Mouse (Mus musculus): ENCODE measurements at regions not wholly inside any gene's neighbourhood (a gene's known extent, or its start where the extent isn't known, plus 50 kb on each side); places are given as distances from the start of the nearest gene placed in this dataset.

DNA sequence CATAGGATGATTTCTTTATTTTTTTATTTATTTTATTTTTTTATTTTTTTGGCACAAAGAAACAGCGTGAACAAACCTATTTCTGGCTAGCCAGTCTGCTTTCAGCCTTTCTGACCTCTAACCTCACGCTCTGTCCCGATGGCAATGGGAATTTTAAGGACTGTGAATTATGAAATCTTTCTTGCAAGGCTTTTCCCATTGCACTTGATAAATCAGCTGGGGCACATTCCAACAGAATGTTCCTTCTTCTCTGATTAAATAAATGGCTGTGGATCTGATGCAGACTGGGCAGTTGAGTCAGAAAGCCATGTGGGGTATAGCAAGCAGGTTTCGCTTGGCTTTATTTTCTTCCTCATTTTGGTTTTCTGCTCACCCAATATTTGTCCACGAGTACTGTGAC, 1324.2 kb upstream of the Zeb2 start:
- TF ChIP-seq CTCF (IDR thresholded peaks at IDR 0.05; ENCODE audit: control insufficient read depth, insufficient read depth, low read length) (no peak), POLR2A (IDR thresholded peaks at IDR 0.05; ENCODE audit: borderline replicate concordance, control insufficient read depth, low read depth, low read length) (no peak)
